Comparison of ENCODE assay signal across 8 mouse cellular contexts in the genomic region with DNA sequence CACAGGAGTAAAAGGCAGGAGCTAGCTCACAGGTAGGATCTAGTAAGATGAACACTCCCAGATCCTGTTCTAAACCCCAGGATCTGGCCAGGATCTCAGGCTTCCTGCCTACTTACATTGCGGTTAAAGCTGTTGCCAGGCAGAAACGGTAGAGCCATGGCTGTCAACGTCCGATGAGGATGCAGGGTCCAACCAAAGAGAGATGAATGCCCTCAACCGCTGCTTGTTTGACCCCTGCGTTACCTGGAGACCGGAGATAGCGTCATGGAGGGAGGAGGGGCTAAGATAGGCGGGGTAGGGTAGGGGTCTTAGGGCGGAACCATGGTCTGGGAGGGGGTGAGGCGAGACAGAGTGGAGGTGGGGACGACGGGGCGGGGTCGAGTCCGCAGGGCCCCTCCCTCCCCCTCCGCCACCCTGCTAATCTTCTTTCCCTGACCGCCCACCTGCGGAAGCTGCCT. TPM values are rescaled to one million over a fixed set of nuclear protein-coding genes. Genes with fewer than 3 reads are reported as not detected.
DNase-seq lines count a peak whose midpoint lies in the region; ATAC-seq lines count a peak whose summit lies in the region.

A gene (minus strand): TSS at position 243 of the 458 bp plus-strand sequence.

- H3K9me3 ChIP-seq in heart, embryonic 13.5 days: no peaks in the 10 kb centered on the region
- H3K9me3 ChIP-seq in hindbrain, embryonic 15.5 days: no peaks in the 10 kb centered on the region
- no peaks in the 10 kb centered on the region for H3K9me3 ChIP-seq in liver, embryonic 11.5 days (ENCODE audit: control insufficient read depth, low read length)
- H3K9me3 ChIP-seq in neural tube, embryonic 14.5 days (ENCODE audit: control insufficient read depth, low read length): no peaks in the 10 kb centered on the region

- H3K36me3 ChIP-seq in heart, embryonic 13.5 days: no peaks in the 10 kb centered on the region
- H3K36me3 ChIP-seq in hindbrain, embryonic 15.5 days: no peaks in the 10 kb centered on the region
- no peaks in the 10 kb centered on the region for H3K36me3 ChIP-seq in liver, embryonic 11.5 days (ENCODE audit: control insufficient read depth, insufficient read depth, low read length)
- no peaks in the 10 kb centered on the region for H3K36me3 ChIP-seq in neural tube, embryonic 14.5 days (ENCODE audit: control insufficient read depth, insufficient read depth, low read length)

- H3K4me2 ChIP-seq in heart, embryonic 13.5 days: peak within 1 kb of the TSS; percentile 70
- peak within 1 kb of the TSS; percentile 61 for H3K4me2 ChIP-seq in hindbrain, embryonic 15.5 days
- H3K4me2 ChIP-seq in liver, embryonic 11.5 days: peak within 1 kb of the TSS; percentile 57
- peak within 1 kb of the TSS; percentile 53 for H3K4me2 ChIP-seq in neural tube, embryonic 14.5 days (ENCODE audit: low read depth, low read length)

- H3K4me3 ChIP-seq in heart, embryonic 13.5 days: peak within 1 kb of the TSS; percentile 47
- peak within 1 kb of the TSS; percentile 42 for H3K4me3 ChIP-seq in hindbrain, embryonic 15.5 days
- H3K4me3 ChIP-seq in liver, embryonic 11.5 days (ENCODE audit: low read depth, low read length): peak within 1 kb of the TSS; percentile 31
- peak within 1 kb of the TSS; percentile 25 for H3K4me3 ChIP-seq in neural tube, embryonic 14.5 days (ENCODE audit: low read depth, low read length)

- peak within 1 kb of the TSS; percentile 54 for H3K9ac ChIP-seq in heart, embryonic 13.5 days
- H3K9ac ChIP-seq in hindbrain, embryonic 15.5 days: peak within 1 kb of the TSS; percentile 40
- H3K9ac ChIP-seq in liver, embryonic 11.5 days (ENCODE audit: low read depth, low read length): no peak within 1 kb of the TSS
- H3K9ac ChIP-seq in neural tube, embryonic 14.5 days (replicated peaks; ENCODE audit: low read depth, low read length): 0 out of 2 replicates have a peak within 1 kb of the TSS, but pooled peaks have one; percentile 21

- no peak within 1 kb of the TSS for H3K27ac ChIP-seq in heart, embryonic 13.5 days (replicated peaks)
- no peak within 1 kb of the TSS for H3K27ac ChIP-seq in hindbrain, embryonic 15.5 days (replicated peaks)
- H3K27ac ChIP-seq in liver, embryonic 11.5 days (ENCODE audit: low read depth, low read length): no peak within 1 kb of the TSS
- no peak within 1 kb of the TSS for H3K27ac ChIP-seq in neural tube, embryonic 14.5 days (ENCODE audit: low read depth, low read length)

- no peaks in the 10 kb centered on the region for H3K27me3 ChIP-seq in heart, embryonic 13.5 days (replicated peaks)
- no peaks in the 10 kb centered on the region for H3K27me3 ChIP-seq in hindbrain, embryonic 15.5 days
- H3K27me3 ChIP-seq in liver, embryonic 11.5 days (replicated peaks; ENCODE audit: control insufficient read depth, insufficient read depth, low read length): no peaks in the 10 kb centered on the region
- H3K27me3 ChIP-seq in neural tube, embryonic 14.5 days (ENCODE audit: control insufficient read depth, insufficient read depth, low read length): no peaks in the 10 kb centered on the region

- H3K4me1 ChIP-seq in heart, embryonic 13.5 days: no peaks in the 10 kb centered on the region
- no peaks in the 10 kb centered on the region for H3K4me1 ChIP-seq in hindbrain, embryonic 15.5 days (replicated peaks)
- no peaks in the 10 kb centered on the region for H3K4me1 ChIP-seq in liver, embryonic 11.5 days (replicated peaks; ENCODE audit: control insufficient read depth, insufficient read depth, low read length)
- no peaks in the 10 kb centered on the region for H3K4me1 ChIP-seq in neural tube, embryonic 14.5 days (ENCODE audit: control insufficient read depth, insufficient read depth, low read length)

- DNase-seq in heart, postnatal 25 days (ENCODE audit: low spot score): no peak
- peak; percentile 27 for DNase-seq in ZHBTc4 (ENCODE audit: low read depth, low spot score)
- DNase-seq in embryo, embryonic 11.5 days (ENCODE audit: low read depth, low spot score): peak; percentile 4
- peak; percentile 29 for DNase-seq in liver, embryonic 11.5 days (ENCODE audit: low spot score)

- 10% methylated on average over 16 of the region's 19 CpGs for WGBS in heart, embryonic 13.5 days
- WGBS in hindbrain, embryonic 15.5 days: 11% methylated on average over 18 of the region's 19 CpGs
- WGBS in liver, embryonic 11.5 days: 11% methylated on average over 17 of the region's 19 CpGs
- WGBS in neural tube, embryonic 14.5 days: 23% methylated on average over 17 of the region's 19 CpGs

- no peak for ATAC-seq in heart, embryonic 13.5 days (ENCODE audit: extremely low read depth, insufficient number of reproducible peaks, low FRiP score, low TSS enrichment)
- peak; percentile 87 for ATAC-seq in hindbrain, embryonic 15.5 days (ENCODE audit: low FRiP score, low read depth)
- 0 out of 2 replicates have a peak, but pooled peaks have one; percentile 34 for ATAC-seq in liver, embryonic 11.5 days (replicated peaks; ENCODE audit: low FRiP score)
- ATAC-seq in neural tube, embryonic 14.5 days (ENCODE audit: low read depth): peak; percentile 82
- ATAC-seq in monocyte, adult 5-6 weeks (replicated peaks; ENCODE audit: insufficient number of reproducible peaks, low FRiP score, low TSS enrichment, poor library complexity, severe bottlenecking): no peak

- intact Hi-C loops in heart, postnatal 25 days (cut with DNase I): no loop called here

RNA-seq across cellular contexts. Expression of the gene that starts here (rescaled TPM):
- polyA plus RNA-seq in heart, embryonic 13.5 days (2015; fragmentation: Nextera tagmentation; extraction: Ambion mirVana): 0.20 and 0.23 TPM in 2 replicates
- total RNA-seq in heart, postnatal 25 days (2021): under 1 TPM; 0.08 to 0.16 TPM
- 1.6 and 2.9 TPM in 2 replicates for polyA plus RNA-seq in hindbrain, embryonic 15.5 days (2015; fragmentation: Nextera tagmentation; extraction: Ambion mirVana)
- polyA plus RNA-seq in liver, embryonic 11.5 days (2014; fragmentation: Nextera tagmentation; extraction: Ambion mirVana): 0.12 and 0.21 TPM in 2 replicates
- 2.7 and 3.1 TPM in 2 replicates for polyA plus RNA-seq in neural tube, embryonic 14.5 days (2014; fragmentation: Nextera tagmentation; extraction: Ambion mirVana)
- 1.1 to 2.4 TPM (median 1.4 TPM) in 3 replicates for total RNA-seq in monocyte, adult 5-6 weeks (2017)

Comparison
In these comparisons a context has a peak if more than half of its experiments do, and no peak if none do; other contexts are left out.
1. Peak in DNase-seq, ATAC-seq, H3K4me3 ChIP-seq and H3K4me2 ChIP-seq in liver, embryonic 11.5 days; RNA of the gene not detected or under 1 TPM.
2. ATAC-seq: peak in hindbrain, embryonic 15.5 days (single experiment) and neural tube, embryonic 14.5 days (single experiment); none in heart, embryonic 13.5 days (single experiment) and monocyte, adult 5-6 weeks (single experiment).
3. Peak in every context shown above with its lines, with median percentiles within 50 percentile points of each other: H3K4me2 ChIP-seq and H3K4me3 ChIP-seq.